Mouse (Mus musculus) erythroblast, embryonic 14.5 days (primary cell): Measurements from ENCODE around the gene Cetn3.

ENCODE experiments used
- GATA1 ChIP-seq: IDR thresholded peaks from 2 replicates; pipeline ENCODE4 v1.6.1; 2012; ENCODE audit warnings: low read length, inconsistent platforms, mixed read lengths
- TAL1 ChIP-seq: IDR thresholded peaks from 3 replicates; pipeline ENCODE4 v1.6.1; 2012; ENCODE audit warnings: low read length, inconsistent platforms, mixed read lengths

GRCm38 (mm10) chr13:81790160-81790559, 7.3 kb downstream of the Cetn3 start:
- TF ChIP-seq GATA1 (no peak), TAL1 (no peak)
